Mouse (Mus musculus) adrenal gland, adult 10 weeks (tissue): ENCODE data around the gene Stxbp4. TPM values are rescaled to one million over a fixed set of nuclear protein-coding genes. Genes with fewer than 3 reads are reported as not detected.

Experiments used
- polyA plus RNA-seq: library from polyadenylated mRNA; stranded (reverse); fragments of 350-450 nt; fragmentation: Illumina TruSeq; extraction: RNeasy Lipid Tissue Mini Kit (QIAGEN cat#74804); gene quantifications from one replicate; pipeline ENCODE4 v1.2.3, GENCODE M21; 2014; ENCODE audit warnings: low read depth, low replicate concordance

The Stxbp4 gene
- 21.5 TPM for polyA plus RNA-seq

GRCm38 (mm10) chr11:90637440-90638311 is at the start of gene Stxbp4, which contains the start of gene Cox11:
Gene Stxbp4, minus strand, starts transcription at chr11:90638084.
Gene Cox11, plus strand, starts transcription at chr11:90638173.

Other genes with a start within 250 kb of the Stxbp4 start
- gene Hlf, start 247.2 kb downstream of the Stxbp4 start, polyA plus RNA-seq: 17.1 TPM
- 50.2 TPM for gene Cox11, start 89 bp upstream of the Stxbp4 start, polyA plus RNA-seq
- gene Tom1l1, start 50.3 kb upstream of the Stxbp4 start, polyA plus RNA-seq: 142 TPM